Mouse (Mus musculus) thymus, postnatal 36 days (tissue): ENCODE data around the gene Trim16.
A peak's percentile ranks its signal among the peaks of the same experiment; 100 is the strongest.

ENCODE experiments used
- DNase-seq, 2 experiments: peaks; one replicate each; pipeline ENCODE4 v3.0.0; 2022; ENCODE audit warnings: mixed read lengths in 2 of 2

The Trim16 gene

DNA sequence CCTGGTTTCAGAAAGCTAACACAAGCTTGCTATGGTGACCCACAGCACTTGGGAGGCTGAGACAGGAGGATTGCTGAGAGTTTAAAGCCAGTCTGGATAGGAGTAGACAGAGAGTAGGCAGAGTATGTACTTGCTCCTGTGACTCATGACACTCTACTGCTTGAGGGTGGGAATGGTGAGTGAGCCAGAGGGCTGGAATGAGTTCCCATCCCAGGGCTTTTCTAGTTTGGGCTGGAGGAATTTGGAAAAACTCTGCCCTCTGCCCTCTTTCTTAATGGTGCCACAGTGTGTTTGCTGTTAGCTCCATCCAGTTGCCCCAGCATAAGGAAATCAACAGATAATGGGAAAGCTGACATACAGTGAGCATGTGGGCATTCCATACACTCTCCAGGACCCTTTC lies 11.9 kb downstream of the Trim16 start:
- no peak for DNase-seq

DNA sequence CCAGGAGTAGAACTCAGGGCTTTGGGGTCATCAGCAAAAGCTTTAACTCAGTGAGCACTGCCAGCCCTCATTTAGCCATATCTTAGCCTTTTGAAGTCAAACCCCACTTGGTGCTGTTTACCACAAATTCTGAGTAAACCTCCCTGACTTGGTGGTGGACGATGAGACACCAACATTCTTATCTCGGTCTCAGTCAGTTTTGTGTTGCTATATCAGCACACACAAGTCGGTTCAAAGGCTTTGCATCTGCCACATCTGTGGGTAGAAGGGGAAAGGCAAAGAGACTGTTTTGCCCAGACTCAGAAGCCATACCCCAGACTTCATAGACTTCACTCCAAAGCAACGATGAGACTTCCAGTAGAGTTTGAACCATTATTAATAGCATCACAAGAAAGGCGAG lies 24.5 kb downstream of the Trim16 start:
- no peak for DNase-seq

DNA sequence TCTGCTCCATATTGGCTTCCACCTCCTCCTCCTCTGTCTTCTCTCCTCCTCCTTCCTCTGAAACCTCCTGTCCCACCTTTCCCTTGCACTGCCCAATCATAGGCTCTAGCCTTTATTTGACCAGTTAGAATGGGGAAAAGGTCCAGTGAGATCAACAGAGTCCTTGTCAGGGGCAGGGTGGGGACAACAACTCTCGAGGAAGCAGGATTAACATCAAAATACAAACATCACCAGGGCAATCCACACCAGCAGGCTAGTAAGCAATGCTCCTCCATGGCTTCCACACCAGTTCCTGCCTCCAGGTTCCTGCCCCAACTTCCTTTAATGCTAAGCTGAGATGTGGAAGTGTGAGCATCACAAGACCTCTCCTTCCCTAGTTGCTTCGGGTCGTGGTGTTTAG lies 25.7 kb downstream of the Trim16 start:
- no peak for DNase-seq

DNA sequence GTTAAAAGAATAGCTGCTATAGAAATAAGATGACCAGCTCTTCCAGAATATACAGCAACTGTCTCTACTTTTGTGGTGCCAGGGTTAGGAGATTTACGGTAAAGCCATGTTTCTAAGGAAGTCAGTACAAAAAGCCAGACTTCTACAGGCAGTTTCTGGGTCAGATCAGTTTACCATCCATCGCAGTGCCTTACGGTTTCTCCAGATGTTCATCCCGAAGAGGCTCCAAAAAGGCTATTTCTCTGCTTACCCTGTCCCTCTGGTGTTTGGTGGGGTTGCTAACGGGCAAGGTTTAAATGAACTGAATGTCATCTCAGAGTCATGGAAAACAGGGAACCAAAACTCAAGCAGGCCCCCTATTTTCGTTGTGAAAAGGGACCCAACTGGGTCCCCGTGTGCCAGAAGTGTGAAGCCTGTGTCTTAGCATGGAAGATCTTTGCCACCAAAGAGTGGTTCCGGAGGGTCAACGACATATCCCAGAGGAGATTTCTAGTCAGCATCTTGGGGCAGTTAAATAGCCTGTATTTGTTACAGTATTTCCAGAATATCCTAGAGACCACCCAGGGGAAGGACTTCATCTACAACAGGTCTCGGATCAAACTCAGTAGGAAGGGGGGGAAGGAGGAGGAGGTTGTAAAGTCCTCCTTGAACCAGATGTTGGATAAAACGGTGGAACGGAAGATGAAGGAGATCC lies 27.1 kb downstream of the Trim16 start, which contains the start of gene Fbxw10:
Fbxw10 (plus strand) TSS at position 109 of the 694 bp plus-strand sequence.
- DNase-seq, result peak; percentile 13 to 29

DNA sequence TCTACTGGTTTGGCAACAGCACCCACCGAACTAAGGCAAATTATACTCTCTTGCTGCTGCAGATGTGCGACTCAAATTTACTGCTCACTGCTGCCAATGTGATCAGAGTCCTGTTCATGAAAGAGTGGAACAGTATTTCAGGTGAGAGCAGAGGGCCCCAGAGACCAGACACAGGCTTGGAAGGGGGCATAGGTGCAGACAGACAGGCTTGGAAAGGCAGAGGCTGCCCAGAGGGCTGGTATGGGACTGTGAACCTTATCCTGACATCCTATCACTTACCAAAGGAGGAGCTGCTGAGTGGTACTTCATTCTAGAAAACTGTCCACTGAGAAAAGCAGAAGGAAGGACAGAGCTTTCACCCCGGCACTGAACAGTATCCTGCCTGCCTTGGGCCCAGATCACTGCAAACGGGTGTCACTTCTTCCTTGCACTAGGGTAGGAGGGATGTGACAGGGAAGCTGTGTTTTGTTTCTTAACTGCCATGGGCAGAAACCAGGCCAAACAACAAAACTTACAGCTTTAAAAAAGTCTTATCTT lies 27.7 kb downstream of the Trim16 start:
- DNase-seq, result peak; percentile 13 to 14

DNA sequence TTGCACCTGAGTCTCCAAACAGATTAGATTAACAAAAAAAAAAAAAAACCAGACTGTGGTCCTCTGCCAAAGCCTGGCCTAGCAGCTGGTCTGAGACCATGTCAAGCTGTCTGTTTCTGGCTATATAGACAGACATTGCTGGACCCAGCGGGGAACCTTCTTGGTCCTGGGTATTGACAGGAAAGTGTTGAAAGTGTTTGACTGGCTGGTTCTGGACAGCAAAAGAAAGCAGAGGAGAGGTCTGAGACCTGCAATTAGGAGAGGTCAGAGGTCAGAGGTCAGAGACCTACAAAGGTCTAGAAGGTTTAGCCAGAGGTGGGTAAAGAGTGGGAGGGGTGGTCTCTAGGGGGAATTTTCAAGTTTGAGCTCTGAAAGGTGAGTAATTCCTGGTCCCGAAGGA lies 28.3 kb downstream of the Trim16 start:
- DNase-seq, result no peak

DNA sequence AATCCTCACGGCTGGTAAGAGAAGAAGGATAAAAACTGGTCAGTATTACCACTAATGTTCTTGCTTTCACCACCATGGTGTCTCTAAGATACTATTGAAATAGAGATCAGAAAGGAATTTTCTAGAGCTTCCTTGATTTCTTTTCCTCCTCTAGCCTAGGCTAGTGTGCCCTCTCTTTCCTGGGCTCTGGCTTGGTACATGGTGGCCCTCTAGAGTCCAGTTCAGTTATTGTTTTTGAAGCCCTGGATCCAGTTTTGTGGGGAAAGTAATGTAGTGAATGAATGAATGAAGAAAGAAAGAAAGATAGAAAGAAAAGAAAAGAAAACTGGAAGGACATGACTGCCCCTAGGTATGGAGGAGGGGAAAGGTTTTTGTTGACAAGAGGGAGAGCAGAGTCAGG lies 31.2 kb downstream of the Trim16 start:
- DNase-seq, result no peak

DNA sequence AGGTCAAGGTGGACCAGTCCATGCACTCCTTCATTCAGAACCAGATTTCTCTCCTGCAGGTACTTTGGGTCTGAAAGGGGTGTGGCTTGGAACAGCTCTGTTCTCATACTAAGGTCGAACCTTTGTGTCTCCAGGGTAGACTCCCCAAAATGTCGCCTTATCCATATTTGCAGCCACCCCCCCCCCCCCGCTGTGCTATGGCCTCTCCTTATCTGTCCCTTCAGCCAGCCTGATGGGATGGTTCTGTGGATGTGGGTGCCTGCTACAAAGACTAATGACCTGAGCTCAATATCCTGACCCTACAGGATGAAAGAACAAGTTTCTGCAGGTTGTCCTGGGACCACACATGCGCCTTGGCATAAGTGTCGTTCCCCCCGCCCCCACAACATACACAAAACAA lies 33.3 kb downstream of the Trim16 start:
- DNase-seq, result no peak

DNA sequence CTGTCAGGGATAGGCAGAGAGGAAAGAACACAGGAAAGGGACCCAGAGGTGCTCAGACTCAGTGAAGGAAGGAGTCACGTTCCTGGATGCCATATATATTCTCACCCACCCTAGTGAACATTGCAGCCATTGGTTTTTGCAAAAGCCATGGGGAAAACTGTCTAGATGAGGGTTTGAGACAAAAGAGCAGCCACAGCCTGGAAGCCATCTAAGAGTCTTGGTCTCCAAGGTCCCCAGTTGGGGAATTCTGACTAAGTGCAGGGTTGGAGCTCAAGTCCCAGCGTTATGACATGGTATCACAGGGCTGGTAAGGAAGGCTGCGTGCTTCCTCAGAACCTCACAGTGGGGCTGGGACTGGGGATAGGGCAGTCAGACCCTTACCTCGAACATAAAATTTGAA lies 45.5 kb downstream of the Trim16 start:
- DNase-seq, result no peak

DNA sequence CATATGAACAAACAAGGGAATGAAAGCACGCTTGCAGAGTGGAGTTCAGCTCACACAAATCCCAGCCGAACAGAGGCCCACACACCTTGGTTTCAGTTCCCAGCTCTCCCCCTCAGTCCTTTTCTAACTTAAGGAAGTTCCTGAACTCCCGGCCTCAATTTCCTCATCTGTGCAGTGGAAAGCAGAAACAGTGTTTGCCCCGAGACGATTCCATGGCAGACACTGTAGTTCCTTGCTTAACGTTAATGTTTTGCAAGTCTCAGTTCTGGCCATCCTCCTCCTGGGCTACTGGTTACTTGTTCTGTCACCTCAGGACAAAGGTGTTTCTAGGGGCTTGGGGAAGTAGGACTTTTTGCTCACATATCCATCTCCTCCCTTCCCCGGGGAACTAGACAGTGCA lies 46.7 kb downstream of the Trim16 start:
- no peak for DNase-seq

DNA sequence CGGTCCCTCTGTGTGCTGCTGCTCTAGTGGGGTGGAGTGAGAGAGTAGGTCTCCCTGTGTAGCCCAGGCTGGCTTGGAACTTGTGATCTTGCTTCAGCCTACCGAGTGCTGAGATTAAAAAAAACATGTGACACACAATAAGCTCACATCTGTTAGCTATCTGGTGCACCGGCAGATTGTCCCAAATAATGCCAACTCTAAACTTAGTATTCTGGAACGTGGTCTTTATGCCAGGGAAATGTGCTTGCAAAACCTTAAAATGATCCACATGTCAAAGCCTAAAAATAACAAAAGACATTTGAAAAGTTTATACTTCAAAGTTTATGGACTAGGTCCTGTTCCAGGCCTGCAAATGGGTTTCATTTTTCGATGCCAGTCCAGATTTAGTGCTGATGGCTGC lies 49.2 kb downstream of the Trim16 start:
- DNase-seq, result no peak

DNA sequence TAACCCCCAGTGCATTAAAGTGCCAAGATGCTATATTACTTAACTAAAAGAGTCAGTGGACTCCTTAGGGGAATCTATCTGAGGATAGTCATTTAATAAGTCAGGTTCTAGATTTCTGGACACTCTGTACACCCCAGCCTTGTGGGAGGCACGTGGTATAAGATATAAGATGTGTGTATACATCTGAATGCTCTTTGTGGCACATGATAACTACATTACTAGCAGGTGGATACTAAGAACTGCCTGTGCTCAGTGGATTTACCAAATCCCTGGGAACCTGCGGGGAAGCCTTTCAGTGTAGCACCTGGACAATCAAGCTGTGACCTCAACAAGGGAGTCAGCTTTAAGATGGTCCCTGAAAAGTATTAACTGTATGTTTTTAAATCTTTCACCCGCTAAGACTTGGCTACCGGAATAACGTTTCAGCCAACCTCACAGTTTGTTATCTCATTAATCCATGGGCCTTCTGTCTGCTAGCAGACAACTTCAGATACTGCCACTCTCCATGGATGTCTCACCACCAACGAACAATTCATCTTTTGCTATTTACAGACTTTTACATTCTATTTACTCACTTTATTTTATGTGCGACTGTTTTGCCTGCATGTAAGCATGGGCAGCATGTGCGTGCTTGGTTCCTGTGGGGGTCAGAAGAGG lies 49.8 kb downstream of the Trim16 start:
- DNase-seq, result no peak

DNA sequence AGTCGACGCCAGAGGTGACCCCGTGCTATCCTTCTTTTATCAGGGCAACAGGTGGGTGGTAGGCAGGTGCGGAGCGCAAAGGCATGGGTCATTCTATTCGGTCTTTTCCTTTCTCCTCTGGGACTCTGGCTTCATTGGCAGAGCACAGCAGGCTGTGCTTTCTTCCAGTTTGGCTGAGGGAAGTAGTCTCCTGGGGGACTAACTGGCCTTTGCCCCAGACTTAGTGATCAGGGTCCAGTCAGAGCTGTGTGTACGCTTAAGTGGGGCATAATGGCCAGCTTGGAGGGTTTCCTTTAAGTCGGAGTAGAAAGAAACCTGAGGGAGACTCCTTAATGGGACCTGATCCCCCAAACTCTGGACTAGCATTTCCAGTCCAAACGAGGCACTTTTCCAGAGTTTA lies 53.4 kb downstream of the Trim16 start:
- no peak for DNase-seq

DNA sequence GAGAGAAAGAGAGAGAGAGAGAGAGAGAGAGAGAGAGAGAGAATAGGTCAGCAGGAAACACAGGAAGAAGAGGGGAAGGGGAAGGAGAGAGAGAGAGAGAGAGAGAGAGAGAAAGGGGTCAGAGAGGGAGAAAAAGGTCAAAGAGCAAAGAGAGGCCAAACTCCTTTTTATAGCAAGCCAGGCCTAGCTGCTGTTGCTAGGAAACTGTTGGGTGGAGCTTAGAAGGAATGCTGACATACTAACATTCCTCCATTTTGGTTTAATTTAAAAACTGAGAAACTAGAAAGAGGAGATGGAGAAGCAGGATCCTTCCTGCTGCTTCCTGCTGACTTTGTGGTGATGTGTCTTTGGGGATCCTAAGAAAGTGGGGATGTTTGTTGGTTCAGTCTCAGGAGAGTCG lies 55.7 kb downstream of the Trim16 start:
- DNase-seq, result no peak

DNA sequence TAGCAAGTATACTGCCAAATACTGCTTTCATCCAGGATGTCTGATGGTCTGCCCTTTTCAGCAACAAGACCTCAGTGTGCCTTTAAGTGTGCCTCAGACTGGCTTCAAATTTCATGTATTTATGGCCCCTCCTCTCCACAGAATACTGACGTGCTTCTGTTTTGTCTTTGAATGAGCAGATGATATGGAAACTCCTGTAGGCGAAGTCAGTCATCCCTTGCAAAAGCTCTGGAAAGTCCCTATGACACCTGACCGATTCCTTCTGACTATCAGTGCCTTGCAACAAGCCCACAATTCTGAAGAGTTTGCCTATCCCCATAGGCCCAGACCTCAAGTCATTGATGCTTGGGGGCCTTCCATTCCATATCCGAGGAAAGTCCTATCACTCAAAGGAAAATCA lies 56.4 kb downstream of the Trim16 start:
- DNase-seq, result no peak

DNA sequence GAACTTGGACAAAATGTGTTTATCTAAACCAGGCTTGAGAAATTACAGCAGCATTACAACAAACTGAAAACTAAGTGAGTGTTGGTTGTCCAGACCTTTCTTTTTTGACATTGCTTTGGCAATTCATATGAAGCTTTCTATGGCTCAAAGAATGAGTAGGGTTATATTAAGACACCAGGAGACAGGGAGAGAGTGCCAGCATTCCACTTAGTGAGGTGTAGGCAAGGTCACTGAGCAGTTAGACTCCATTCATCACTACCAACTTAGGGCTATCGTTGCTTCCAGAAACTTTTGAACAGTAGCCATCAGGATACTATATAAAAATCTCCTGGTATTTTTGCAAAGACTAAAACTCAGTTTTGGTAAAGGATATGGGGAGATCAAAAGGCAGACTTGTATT lies 57.4 kb downstream of the Trim16 start:
- DNase-seq, result no peak

DNA sequence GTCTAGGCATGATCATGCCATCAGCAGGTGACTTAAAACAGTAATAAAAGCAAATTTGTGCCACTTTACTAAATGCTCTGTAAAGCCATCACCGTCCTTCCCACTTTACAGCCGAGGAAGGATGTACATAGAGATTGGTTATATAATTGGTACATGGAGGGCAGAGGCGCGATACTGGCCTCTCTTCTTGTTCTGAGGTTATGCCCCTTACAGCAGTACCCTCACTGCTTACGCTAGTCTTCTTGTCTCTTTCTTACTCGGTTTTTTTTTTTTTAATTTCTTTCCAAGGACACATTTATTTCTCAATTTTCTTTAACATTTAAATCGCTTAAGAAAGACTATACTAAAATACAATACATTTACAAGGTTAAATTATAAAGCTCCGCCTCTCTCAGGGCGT lies 58.7 kb downstream of the Trim16 start:
- no peak for DNase-seq

DNA sequence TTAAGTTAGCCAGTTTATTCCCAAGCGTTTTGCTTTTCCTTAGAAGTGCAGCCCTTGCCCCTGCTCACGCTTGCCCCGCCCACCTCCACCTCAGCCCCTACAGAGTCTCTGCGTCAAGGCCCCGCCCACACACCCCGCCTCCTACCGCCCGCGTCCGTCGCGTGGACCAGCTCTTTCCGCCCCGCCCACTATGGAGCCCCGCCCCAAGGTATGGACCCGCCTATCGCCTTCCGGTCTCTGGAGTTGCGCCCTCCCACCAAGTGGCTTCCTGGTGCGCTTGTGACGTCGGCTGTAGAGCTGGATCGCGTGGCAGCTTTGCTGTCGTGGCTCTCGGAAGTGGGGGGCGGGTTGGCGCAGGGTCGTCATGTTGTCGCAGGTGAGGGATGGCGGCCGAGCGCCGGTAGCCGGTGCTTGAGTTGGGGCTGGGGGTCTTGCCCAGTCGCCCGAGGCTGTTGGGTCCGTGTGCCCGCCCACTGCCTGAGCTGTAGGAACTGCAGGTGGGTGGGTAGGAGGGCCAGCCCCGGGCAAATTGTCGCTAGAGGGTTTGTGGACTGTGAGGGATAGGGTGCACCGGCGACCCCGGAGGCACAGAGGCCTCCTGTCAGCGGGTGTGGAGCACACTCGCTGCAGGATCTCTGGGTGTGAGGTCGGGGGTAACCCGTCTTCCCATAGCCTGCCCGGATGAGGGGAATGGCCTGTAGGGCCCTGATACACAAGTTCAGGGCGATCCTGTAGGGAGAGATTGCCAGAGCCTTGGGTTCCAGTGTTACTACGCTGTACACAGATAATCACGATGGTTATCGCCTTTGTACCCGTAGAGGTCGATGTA lies 59.4 kb downstream of the Trim16 start, which contains the start of gene Tvp23b:
Tvp23b (plus strand) TSS at position 236 of the 829 bp plus-strand sequence.
- DNase-seq, result peak; percentile 99 to 100

DNA sequence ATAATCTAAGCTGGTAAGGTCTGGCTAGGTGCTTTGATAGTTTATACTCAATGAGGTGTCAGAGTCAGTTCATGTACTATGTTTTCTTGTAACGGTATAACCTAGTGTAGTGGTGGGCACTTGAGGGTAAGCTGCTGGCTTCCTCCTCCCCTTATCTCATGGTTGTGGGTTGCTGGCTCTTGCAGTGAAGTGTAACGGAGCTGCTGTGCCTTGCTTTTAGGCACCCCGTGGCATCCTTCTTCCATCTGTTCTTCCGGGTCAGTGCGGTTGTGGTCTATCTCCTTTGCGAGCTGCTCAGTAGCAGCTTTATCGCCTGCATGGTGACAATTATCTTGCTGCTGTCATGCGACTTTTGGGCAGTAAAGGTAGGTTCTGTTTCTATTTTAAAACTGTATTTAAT lies 63.4 kb downstream of the Trim16 start:
- DNase-seq, result no peak

DNA sequence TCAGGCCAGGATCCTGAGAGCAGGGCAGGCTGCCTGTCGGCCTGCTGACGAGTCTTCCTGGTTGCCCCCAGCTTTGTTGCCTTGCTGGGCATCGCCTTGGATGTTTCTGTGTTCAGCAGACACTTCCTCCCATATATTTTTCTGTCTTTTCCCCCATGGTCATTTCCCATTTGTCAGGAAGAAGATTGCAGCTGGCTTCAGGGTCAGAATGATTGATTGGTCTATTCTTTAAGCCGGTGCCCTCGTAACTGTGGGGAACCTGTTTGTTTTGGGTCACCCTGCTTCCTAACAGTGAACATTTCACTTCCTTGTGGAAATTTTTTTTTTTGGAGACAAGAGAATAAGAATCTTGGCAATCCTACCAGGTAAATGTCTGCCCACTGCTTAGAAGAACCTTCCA lies 65.3 kb downstream of the Trim16 start:
- DNase-seq, result no peak

DNA sequence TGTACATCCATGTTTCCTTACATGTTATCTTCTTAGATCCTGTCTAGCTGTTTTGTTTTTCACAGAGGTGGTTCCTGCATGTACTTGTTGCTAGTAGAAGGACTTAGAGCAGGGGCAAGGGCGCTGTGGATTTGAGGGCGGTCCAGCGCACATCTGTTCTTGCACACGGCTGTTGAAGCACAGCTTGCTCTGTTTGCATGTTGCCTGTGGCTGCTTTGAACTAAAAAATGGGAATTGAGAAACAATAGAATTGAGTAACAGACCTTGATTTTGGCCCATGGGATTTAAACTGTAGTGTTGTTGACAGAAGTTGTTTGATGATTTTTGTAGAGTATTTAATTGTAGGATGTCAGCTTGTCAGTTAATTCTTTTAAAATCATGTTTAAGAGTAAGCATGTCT lies 70.8 kb downstream of the Trim16 start:
- DNase-seq, result no peak

DNA sequence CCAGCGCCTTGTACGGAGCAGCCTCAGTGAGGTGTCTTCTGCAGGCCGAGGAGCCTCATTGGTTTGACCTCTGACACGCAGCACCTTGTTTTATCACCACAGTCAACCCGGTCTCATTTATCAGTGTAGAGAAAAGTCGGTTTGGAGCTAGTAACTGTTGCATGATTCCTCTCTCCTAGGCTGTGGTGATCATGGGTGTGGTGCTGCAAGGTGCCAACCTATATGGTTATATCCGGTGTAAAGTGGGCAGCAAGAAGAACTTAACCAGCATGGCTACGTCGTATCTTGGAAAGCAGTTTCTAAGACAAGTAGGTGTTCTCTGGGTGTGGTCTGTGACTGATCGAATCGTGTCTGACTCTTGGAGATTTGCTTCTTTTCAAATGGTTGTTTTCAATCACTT lies 71.7 kb downstream of the Trim16 start:
- no peak for DNase-seq
